Mouse (Mus musculus) stomach, embryonic 15.5 days (tissue): ENCODE measurements at regions not wholly inside any gene's neighbourhood (a gene's known extent, or its start where the extent isn't known, plus 50 kb on each side); places are given as distances from the start of the nearest gene placed in this dataset.
A peak's percentile ranks its signal among the peaks of the same experiment; 100 is the strongest.
"Not testable (repeated sequence)": the region's sequence is repeated elsewhere in the genome, so short reads cannot be mapped to it uniquely, and the experiment has no call there.

ENCODE experiments used
- ATAC-seq: fragments of 200-750 bp; cut with Nextera tagmentation; 2 replicates; pipeline ENCODE4 v1.8.0; 2017; ENCODE audit warnings: low read depth, moderate number of reproducible peaks, moderate TSS enrichment; ENCODE audit not compliant: insufficient read depth, low FRiP score
- H3K27ac ChIP-seq: fragments of 300-500 bp; sonication (generic); 2 replicates; pipeline ENCODE4 v1.5.1; 2015; ENCODE audit warnings: mild to moderate bottlenecking, inconsistent platforms
- H3K27me3 ChIP-seq: fragments of 300-500 bp; sonication (generic); replicated peaks from 2 replicates; pipeline ENCODE4 v1.6.1; 2015; ENCODE audit warnings: inconsistent platforms
- H3K36me3 ChIP-seq: fragments of 300-500 bp; sonication (generic); 2 replicates; pipeline ENCODE4 v1.6.1; 2015; ENCODE audit warnings: inconsistent platforms
- H3K4me1 ChIP-seq: fragments of 300-500 bp; sonication (generic); 2 replicates; pipeline ENCODE4 v1.6.1; 2015; ENCODE audit warnings: inconsistent platforms
- H3K4me2 ChIP-seq: fragments of 300-500 bp; sonication (generic); 2 replicates; pipeline ENCODE4 v1.6.1; 2015; ENCODE audit warnings: mild to moderate bottlenecking, inconsistent platforms
- H3K4me3 ChIP-seq: fragments of 300-500 bp; sonication (generic); replicated peaks from 2 replicates; pipeline ENCODE4 v1.5.1; 2015; ENCODE audit warnings: inconsistent platforms
- H3K9ac ChIP-seq: fragments of 300-500 bp; sonication (generic); 2 replicates; pipeline ENCODE4 v1.6.1; 2015; ENCODE audit warnings: inconsistent platforms
- H3K9me3 ChIP-seq: fragments of 300-500 bp; sonication (generic); 2 replicates; pipeline ENCODE4 v1.6.1; 2016; ENCODE audit warnings: inconsistent platforms
- WGBS: fragments of 180-500 bp; shearing (Covaris S2); methylation state at CpG from one replicate; pipeline ENCODE4 v1.1.7; 2015; 5-methylcytosine and 5-hydroxymethylcytosine counted together

GRCm38 (mm10) chr11:23079936-23080794 lies 72.8 kb downstream of the Fam161a start:
- H3K4me1 ChIP-seq: no peaks in the 10 kb centered on the region
- H3K36me3 ChIP-seq: no peaks in the 10 kb centered on the region
- no peak for ATAC-seq
- no peaks in the 10 kb centered on the region for H3K27me3 ChIP-seq
- 58% methylated on average over 3 of the region's 3 CpGs for WGBS
- no peaks in the 10 kb centered on the region for H3K9me3 ChIP-seq
- H3K9ac ChIP-seq: no peak overlapping the region
- no peak overlapping the region for H3K4me3 ChIP-seq
- no peak overlapping the region for H3K27ac ChIP-seq
- H3K4me2 ChIP-seq: no peak overlapping the region

DNA sequence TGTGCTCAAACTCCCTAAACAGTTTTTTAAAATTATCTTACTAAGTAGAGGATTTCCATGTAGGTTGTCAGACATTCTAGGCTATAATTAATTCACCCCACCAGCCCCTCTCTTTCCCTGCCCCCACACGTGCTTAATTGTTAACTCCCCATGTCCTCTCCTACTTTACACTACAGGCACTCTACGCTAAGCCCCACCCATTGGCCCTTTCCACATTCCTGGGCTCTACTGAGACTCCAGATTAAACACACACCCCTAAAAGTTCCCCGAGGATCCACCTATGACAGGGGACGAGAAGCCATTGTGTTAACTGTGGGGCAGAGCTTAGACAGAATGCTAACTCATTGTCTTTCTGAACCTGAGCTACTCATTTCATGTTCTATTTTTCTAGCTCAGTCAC lies 74.3 kb downstream of the Fam161a start:
- H3K4me3 ChIP-seq: no peak overlapping the region
- no peak overlapping the region for H3K27ac ChIP-seq
- no peaks in the 10 kb centered on the region for H3K27me3 ChIP-seq
- H3K9me3 ChIP-seq: no peaks in the 10 kb centered on the region
- WGBS: 53% methylated on average over 4 of the region's 4 CpGs
- H3K36me3 ChIP-seq: no peaks in the 10 kb centered on the region
- no peak for ATAC-seq
- no peak overlapping the region for H3K9ac ChIP-seq
- H3K4me1 ChIP-seq: no peaks in the 10 kb centered on the region
- H3K4me2 ChIP-seq: no peak overlapping the region

GRCm38 (mm10) chr11:23083811-23084210 lies 76.5 kb downstream of the Fam161a start:
- H3K4me2 ChIP-seq, H3K4me3 ChIP-seq, H3K27me3 ChIP-seq, ATAC-seq, H3K9me3 ChIP-seq, H3K4me1 ChIP-seq, H3K36me3 ChIP-seq, H3K27ac ChIP-seq, H3K9ac ChIP-seq: not testable (repeated sequence)
- WGBS: 83% methylated on average over 2 of the region's 2 CpGs

DNA sequence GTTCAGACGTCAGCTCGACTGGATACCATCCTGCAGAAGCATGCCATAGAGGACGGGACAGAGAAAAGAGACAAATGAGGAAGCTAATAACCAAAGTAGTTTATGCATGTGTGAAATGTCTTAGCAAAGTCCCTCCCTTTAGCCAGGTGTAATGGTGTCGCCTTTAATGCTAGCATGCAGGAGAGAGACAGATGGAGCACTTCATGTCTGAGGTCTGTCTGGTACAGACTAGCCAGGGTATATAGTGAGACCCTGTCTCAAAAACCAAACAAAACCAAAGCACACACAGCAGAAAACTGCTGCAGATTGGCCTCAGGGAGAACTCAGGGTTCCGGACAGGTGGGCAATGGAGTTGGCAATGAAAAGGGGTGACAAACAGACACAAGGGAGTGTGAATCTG lies 88.0 kb downstream of the Fam161a start:
- no peak overlapping the region for H3K4me3 ChIP-seq
- 57% methylated on average over 5 of the region's 5 CpGs for WGBS
- H3K4me2 ChIP-seq: no peak overlapping the region
- H3K36me3 ChIP-seq: no peaks in the 10 kb centered on the region
- no peak overlapping the region for H3K9ac ChIP-seq
- no peaks in the 10 kb centered on the region for H3K9me3 ChIP-seq
- H3K27ac ChIP-seq: no peak overlapping the region
- H3K4me1 ChIP-seq: no peaks in the 10 kb centered on the region
- no peaks in the 10 kb centered on the region for H3K27me3 ChIP-seq
- ATAC-seq: no peak

GRCm38 (mm10) chr11:23095723-23096122 lies 88.4 kb downstream of the Fam161a start:
- WGBS: 36% methylated on average over 1 of the region's 1 CpGs
- not testable (repeated sequence) for H3K4me3 ChIP-seq, ATAC-seq

DNA sequence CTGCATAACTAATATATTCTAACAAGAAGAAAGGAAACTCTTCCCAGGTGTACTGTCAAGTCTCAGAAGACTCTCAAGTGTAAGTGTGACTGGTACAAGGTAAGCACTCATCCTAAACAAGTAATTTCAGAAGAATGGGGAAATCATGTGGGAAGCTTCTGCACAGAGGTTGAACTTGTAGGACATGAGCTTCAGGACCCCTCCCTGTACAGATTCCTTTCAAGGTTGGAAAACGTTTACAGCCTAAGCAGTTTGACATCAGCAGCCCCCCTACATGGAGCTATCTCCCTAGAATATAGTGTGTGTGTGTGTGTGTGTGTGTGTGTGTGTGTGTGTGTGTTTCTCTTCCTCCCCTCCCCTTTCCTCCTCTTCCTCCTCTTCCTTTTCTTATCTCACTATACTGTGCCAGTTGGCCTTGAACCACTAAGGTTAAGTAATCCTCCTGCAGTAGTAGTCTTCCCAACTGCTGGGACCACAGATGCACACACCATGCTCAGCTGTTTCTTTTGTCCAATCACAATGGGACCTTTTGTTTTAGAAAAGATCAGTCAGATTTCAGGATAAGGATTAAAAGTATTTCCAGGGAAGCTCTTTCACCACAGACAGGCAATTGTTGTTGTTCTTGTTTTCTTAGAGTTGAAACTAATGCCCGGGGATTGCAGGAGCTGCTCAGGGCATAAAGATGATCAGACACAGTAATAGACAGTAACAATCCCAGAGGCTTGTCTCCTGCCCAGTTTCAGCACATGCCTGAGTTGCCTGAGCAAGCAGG lies 89.3 kb downstream of the Fam161a start:
- 57% methylated on average over 2 of the region's 2 CpGs for WGBS
- Histone ChIP-seq H3K4me3 (no peak overlapping the region), H3K4me1 (no peaks in the 10 kb centered on the region), H3K9ac (no peak overlapping the region), H3K4me2 (no peak overlapping the region), H3K27me3 (no peaks in the 10 kb centered on the region), H3K36me3 (no peaks in the 10 kb centered on the region), H3K9me3 (no peaks in the 10 kb centered on the region), H3K27ac (no peak overlapping the region)
- no peak for ATAC-seq

More at GRCm38 (mm10) chr11:23095723-23096122, 88.4 kb downstream of the Fam161a start:
- H3K36me3 ChIP-seq, H3K4me1 ChIP-seq, H3K27ac ChIP-seq, H3K9me3 ChIP-seq, H3K27me3 ChIP-seq, H3K4me2 ChIP-seq, H3K9ac ChIP-seq: not testable (repeated sequence)

- whole genome bisulfite sequencing: 76% methylated on average over 2 of the region's 2 CpGs
- ATAC-seq: no peak
- Histone ChIP-seq H3K9ac (no peak overlapping the region), H3K4me3 (no peak overlapping the region), H3K36me3 (no peaks in the 10 kb centered on the region), H3K27ac (no peak overlapping the region), H3K4me2 (no peak overlapping the region), H3K27me3 (no peaks in the 10 kb centered on the region), H3K9me3 (no peaks in the 10 kb centered on the region), H3K4me1 (no peaks in the 10 kb centered on the region)
These were observed 89.8 kb downstream of the Fam161a start for GRCm38 (mm10) chr11:23097223-23097490.

- Histone ChIP-seq H3K9me3 (no peaks in the 10 kb centered on the region), H3K27me3 (no peaks in the 10 kb centered on the region), H3K4me2 (no peak overlapping the region), H3K27ac (no peak overlapping the region), H3K4me3 (no peak overlapping the region), H3K4me1 (no peaks in the 10 kb centered on the region), H3K36me3 (no peaks in the 10 kb centered on the region), H3K9ac (no peak overlapping the region)
- 66% methylated on average over 9 of the region's 9 CpGs for WGBS
- no peak for ATAC-seq
These were observed 107.3 kb downstream of the Fam161a start for GRCm38 (mm10) chr11:23114636-23115035.

GRCm38 (mm10) chr11:23120533-23121210 lies 113.3 kb downstream of the Fam161a start:
- Histone ChIP-seq H3K27me3 (no peaks in the 10 kb centered on the region), H3K4me1 (peaks cover 3% of the 10 kb centered on the region), H3K36me3 (no peaks in the 10 kb centered on the region), H3K9me3 (no peaks in the 10 kb centered on the region), H3K4me3 (no peak overlapping the region), H3K9ac (no peak overlapping the region), H3K27ac (no peak overlapping the region), H3K4me2 (no peak overlapping the region)
- ATAC-seq: no peak
- 79% methylated on average over 11 of the region's 11 CpGs for WGBS

DNA sequence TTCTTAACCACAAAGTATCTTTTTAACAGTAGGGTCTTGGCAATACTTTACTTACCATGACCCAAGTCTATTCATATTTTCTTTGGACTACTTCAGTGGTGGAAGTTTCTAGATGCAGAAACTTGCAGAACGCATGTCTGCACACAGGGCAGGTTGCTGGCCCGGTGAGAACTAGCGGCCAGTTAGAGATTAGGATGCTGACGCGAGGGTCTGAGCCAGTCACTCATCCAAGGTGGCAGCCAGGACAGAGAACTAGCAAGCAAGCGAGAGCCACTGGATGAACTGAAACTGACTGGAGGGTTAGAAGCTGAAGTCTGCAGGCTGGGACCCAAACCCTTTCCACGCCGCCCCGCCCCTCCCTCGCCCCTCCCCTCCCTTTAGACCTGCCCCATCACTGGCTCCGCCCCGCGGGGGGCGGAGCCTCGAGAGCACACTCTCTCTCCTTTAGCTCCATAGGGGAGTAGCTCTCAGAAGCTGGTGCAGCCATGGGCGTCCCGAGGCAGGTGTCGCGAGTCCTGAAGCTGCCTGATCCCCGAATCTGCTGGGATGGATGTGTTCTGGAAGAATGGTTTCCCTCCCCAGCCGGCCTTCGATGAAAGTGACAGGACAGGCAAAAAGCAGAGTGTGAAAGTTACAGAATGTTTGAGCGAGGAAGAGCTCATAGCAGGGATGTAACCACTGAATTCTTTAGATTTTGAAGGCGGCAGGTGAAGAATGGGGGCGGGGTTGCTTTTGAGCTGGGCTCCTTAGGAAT lies 117.0 kb downstream of the Fam161a start:
- peaks cover 3% of the 10 kb centered on the region for H3K4me1 ChIP-seq
- no peaks in the 10 kb centered on the region for H3K27me3 ChIP-seq
- no peaks in the 10 kb centered on the region for H3K9me3 ChIP-seq
- H3K4me2 ChIP-seq: peak overlapping the region; percentile 73
- peak overlapping the region; percentile 39 for H3K4me3 ChIP-seq
- H3K36me3 ChIP-seq: no peaks in the 10 kb centered on the region
- WGBS: 2% methylated on average over 24 of the region's 25 CpGs
- no peak overlapping the region for H3K9ac ChIP-seq
- ATAC-seq: peak; percentile 91
- no peak overlapping the region for H3K27ac ChIP-seq

DNA sequence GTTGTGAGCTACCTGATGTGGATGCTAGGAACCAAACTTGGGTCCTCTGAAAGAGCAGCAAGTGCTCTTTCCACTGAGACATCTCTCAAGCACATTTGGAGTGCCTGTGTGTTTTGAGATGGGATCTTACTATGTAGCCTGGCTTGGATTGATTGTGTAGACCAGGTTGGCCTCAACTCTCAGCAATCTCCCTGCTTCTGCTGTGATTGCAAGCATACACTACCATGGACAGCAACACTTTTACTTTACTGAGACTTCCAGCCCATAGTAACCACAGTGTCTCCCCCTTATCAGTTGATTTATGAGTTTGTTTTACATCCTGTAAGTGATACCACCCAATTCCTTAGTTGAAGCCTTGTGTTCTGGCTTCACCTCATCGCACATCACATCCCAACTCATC lies 123.8 kb downstream of the Fam161a start:
- H3K4me3 ChIP-seq: no peak overlapping the region
- no peaks in the 10 kb centered on the region for H3K9me3 ChIP-seq
- no peak for ATAC-seq
- no peaks in the 10 kb centered on the region for H3K36me3 ChIP-seq
- H3K9ac ChIP-seq: no peak overlapping the region
- no peaks in the 10 kb centered on the region for H3K27me3 ChIP-seq
- no peaks in the 10 kb centered on the region for H3K4me1 ChIP-seq
- H3K27ac ChIP-seq: no peak overlapping the region
- 33% methylated on average over 1 of the region's 1 CpGs for WGBS
- no peak overlapping the region for H3K4me2 ChIP-seq
